Mouse (Mus musculus): ENCODE measurements around the gene Adgb.

- TF ChIP-seq EP300 (IDR thresholded peaks at IDR 0.05) (no peak), CTCF (IDR thresholded peaks at IDR 0.05) (no peak)
These were observed at the start of gene Adgb for GRCm38 (mm10) chr10:10471961-10472610.

Data from lung, postnatal 0 days (tissue).